Mouse (Mus musculus) left cerebral cortex, postnatal 10 days (tissue): Measurements from ENCODE around the gene Lmbrd2. TPM values are rescaled to one million over a fixed set of nuclear protein-coding genes. Genes with fewer than 3 reads are reported as not detected.
"Not testable (repeated sequence)": the region's sequence is repeated elsewhere in the genome, so short reads cannot be mapped to it uniquely, and the experiment has no call there.

ENCODE experiments used
- DNase-seq, 2 experiments: peaks; one replicate each; pipeline ENCODE4 v3.0.0; 2021 to 2022; ENCODE audit warnings: low spot score in 2 of 2, mixed read lengths in 1 of 2; ENCODE audit errors: extremely low spot score in 1 of 2
- intact Hi-C: fragments of 180-260 bp; cut with DNase I; formaldehyde crosslinking; loops from one replicate; pipeline ENCODE4 v1.15.1; 2025
- total RNA-seq, 2 experiments: library from RNA; stranded (reverse); gene quantifications; 2 replicates each; pipeline ENCODE4 v1.2.3; 2021

Lmbrd2 gene
- total RNA-seq, 2 experiments from 2014 or later: 60.0 to 63.3 TPM

DNA sequence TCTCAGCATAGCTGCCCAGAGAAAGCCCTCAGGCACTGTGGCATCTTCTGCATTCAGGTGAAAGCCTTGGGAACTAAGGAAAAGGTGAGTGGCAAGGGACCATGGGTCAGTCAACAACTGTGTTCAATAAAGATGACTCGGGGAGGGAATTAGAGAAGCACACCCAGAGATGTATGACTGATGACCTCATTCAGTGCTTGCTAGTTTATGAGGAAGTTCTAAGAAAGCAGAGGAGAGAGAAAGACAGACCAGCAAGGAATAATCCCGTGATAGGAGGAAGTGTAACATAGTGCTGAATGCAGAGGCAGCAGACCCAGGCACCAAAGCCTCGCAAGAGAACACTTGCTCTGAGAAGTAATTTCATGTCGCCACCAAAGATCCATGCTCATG is 8.9 kb upstream of the Lmbrd2 start:
- DNase-seq: no peak
- intact Hi-C loops: no loop called here

DNA sequence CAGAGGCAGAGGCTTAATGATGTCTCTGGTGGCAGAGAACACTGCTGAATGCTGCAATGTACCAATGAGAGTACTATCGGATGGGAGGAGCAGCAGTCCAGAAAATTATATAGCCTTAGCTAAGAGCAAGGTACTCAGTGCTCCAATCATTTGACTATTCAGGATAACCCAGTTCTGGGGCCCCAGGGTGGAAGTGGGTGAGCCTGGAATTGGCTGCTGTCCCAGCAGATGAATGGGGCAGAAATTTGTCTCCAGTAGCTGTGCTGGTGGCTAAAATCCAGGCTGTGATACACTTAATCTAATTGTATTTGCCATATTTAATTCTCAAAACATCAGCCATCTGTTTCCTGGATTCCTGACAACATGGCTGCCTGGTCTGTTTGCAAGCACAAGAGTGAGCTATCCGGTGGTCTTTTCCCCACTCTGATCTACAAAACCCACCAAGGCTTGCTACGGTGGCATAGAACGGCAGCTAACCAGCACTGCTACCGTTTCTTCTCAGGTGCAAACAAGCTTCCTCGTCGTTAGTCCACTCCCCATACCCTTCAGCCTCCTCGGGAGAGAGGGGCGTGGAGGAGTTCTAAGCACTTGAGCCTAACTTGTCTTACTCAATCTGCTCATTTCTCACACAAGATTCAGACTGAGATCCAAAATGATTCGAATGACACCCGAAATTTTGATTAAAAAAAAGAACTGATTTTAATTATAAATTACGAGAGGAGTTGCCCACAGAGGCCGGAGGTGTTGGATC is 7.5 kb upstream of the Lmbrd2 start:
- DNase-seq: no peak
- intact Hi-C loops: no loop called here

DNA sequence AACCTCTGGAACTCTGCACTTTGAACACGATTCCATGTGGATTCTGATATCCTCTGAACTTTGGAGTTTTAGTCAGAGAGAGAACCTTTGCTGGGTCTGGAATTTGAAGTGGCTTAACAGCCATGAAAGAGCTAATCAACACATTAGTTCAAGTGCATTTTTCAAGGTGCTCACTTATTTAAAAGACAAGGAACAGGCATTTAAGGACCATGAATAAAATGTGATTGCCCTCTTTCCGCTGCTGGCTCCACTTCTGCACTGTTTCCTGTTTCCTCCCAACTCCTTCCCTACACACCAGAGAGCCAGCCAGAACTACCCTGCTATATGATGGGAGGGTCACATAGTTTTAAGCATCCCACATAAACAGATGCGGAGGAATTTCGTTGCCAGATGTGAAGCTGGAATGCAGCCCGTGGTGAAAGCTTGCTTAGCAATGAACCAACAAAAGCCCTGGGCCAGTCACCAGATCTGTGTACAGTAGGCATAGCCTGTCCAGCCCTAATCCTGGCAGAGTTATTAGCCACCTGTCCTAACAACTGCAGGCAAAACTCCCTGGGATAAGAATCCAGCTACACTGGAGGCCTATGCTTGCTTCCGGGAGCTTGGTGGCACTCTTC is 5.4 kb upstream of the Lmbrd2 start:
- intact Hi-C loops: no loop called here
- no peak for DNase-seq

DNA sequence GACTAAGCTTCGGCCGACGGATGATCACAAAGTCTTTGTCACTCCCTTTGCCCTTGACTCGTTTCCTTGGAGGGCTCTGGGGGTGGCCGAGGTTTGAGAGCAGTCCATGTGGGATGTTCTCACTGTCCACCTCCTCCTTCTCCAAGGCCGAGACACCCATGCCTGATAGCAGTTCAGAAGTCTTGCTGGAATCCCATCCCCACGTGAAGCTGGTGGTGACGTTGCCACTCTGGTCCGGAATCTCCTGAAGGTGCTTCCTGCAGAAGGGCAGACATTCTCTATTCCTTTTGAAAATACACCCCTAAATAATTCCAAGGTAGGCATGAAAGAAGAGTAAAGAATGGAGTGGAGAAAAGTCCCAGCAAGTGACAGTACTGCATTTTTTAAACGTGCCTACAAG is 903 bp upstream of the Lmbrd2 start:
- no peak for DNase-seq
- intact Hi-C loops: no loop called here

DNA sequence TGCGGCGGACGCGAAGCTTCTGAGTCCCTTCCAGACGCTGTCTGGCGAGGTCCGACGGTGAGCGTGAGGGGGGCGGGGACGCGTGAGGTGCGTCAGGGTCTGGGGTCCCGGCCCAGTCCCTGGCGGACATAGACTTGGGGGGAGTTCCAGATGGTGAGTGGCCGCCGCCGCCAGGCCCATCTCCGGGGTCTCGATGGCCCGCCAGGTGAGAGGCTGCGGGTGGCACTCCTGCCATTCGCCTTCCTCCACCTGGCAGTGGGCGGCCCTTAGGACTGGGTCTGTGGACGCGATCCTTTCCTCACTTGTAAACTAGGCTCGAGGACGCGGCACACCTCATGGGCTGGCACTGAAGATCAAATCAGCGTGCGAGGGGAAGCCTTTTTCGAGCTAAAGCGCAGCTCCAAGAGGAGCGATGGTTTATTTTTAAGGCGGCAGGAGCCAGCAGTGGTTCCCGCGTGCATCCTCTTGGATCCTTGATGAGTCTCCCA is 378 bp downstream of the Lmbrd2 start:
- intact Hi-C loops: no loop called here
- DNase-seq: peak in 1 of 2 experiments; percentile 22

DNA sequence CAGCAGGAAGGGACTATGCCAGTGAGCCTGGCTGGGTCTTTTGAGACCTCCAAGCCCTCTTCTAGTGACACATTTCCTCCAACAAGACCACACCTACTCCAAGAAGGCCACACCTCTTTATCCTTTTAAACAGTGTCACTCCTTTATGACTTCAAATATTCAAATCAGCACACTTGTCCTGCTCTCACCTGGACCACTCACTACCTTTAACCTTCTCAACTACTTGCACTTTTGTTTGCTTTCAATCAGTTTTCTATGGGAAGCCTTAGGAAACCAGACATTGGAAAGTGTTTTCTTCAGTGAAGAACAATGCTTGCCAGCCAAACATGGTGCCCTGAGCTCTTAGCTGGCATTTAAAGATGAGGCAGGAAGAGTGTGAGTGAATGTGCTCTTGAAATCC is 15.0 kb downstream of the Lmbrd2 start, which contains the start of gene Skp2:
TSS of gene Skp2 (minus strand) at position 101 of the 400 bp plus-strand sequence.
- no peak for DNase-seq
- intact Hi-C loops: no loop called here

DNA sequence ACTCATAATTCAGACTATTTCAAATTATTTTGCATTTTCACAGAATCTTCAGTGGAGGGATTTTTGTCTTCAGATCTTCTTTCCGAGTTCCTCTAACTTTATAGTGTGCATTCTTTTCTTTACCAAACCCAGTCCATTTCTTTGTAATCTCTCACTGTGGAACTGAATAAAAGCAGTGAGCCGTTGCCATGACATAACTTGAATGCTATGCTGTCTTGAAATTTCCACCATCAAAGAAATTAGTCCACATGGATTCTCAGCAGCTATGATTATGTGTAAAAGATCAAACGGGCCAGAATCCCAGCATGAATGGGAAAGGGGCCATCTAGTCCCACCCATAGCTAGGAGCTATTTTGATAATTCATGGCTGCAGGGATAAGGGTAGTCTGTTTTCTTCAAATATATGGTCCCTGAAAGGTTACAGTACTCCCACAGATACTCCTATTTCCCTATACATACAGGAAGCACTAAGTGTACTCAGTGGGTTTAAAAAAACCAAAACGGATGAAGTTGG is 22.3 kb downstream of the Lmbrd2 start:
- intact Hi-C loops: no loop called here
- no peak for DNase-seq

DNA sequence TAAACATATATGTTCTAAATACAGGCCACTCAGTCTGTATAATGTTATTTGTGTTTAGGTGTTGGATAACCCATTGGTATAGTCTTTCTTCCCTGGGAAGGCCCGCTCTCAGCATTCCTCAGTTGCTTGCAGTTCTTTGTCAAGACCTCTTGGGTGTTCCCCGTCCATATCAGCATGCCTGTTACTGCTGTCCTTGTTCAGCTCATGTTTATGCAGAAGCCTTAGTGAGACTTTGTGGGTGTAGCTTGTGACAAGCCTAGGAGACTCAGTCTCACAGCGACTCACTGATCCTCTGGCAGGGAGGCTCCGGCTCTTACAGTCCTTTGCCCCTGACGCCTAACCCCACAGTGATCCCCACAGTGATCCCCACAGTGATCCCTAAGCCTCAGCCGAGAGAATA is 23.8 kb downstream of the Lmbrd2 start:
- no peak for DNase-seq

DNA sequence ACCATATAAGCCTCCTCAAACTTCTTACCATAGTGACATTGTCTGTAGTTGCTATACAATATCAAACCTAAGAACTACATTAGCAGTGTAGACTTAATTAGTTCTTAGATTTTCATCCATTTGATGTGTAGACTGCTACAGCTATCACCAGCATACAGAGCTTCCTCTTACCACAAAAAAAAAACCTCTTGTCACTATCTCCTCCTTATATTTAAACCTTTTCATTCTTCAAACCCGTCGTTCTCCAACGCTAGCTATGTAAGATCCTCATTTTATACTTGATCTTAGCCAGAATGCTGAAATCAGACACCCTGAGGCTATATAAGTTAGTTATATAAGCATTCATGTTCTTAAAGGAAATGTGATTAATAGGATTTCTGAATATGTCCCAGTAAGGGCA is 36.7 kb downstream of the Lmbrd2 start:
- intact Hi-C loops: no loop called here

More for the DNA sequence above, 23.8 kb downstream of the Lmbrd2 start:
- intact Hi-C loops: no loop called here

DNA sequence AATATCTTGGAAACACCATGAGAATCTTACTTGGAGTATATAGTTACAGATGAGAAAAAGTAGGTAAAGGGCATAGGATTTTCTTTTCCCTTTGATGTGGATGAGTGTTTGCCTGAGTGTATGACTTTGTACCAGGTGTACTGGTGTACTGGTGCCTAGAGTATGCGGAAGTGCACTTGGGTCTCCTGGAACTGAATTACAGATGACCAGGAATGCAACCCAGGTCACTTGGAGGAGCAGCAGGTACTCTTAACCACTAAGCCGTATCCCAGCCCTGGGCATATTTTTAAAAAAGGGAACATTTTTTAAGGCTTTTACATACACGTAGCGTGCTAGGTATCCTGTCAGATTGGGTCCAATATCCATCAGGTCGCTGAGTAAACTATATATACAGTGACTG is 43.6 kb downstream of the Lmbrd2 start:
- intact Hi-C loops: no loop called here
- DNase-seq: no peak

More for the DNA sequence above, 36.7 kb downstream of the Lmbrd2 start:
- no peak for DNase-seq

DNA sequence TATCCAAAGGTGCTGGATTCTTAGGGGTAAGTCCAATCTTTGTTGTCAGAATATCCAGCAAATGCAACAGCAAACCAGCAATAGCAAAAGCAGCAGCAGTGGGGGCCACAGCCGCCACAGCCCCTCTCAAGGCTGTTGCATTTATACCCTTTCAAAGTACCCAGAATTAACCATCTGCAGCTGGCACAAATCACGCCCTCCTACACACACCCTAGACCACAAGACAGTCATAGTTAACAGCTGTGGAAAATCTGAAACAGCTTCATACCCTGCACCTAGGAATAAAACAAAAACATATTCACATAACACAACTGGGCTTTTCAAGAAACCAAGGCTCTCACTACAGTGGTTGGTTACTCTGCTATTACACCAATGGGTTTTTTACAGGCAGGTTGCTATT is 49.4 kb downstream of the Lmbrd2 start:
- intact Hi-C loops: no loop called here
- no peak for DNase-seq

DNA sequence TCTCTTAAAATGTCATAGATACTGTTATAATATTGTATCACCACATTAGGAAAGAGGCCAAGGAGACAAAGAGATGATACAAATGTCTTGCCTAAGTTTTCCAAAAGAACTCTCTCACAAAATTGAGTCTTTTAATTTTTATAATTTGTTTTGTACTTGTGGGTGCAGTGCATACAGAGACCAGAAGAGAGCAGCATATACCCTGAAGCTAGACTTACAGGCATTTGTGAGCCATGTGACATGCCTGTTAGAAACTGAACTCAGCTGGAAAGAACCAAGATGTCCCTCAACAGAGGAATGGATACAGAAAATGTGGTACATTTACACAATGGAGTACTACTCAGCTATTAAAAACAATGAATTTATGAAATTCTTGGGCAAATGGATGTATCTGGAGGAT is 52.3 kb downstream of the Lmbrd2 start:
- DNase-seq, intact Hi-C loops: not testable (repeated sequence)

DNA sequence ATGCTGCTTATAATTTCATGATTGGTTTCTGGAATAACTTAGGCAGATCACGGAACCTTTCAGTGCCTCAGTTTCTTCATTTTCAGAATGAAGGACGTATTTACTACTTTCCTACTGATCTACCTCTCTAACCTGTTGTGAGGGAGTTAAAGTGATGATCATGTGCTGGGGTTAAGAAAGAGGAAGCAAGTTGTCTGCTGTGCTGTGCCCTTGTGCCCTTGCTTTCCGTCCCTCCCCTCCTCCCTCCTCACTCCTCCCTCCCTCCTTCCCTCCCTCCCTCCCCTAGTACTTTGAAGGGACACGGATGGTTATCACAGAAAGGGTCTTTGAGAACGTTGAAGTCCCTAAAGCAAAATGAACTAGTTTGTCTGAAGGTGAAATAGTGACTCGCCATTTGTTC is 58.1 kb downstream of the Lmbrd2 start:
- intact Hi-C loops: no loop called here
- no peak for DNase-seq

DNA sequence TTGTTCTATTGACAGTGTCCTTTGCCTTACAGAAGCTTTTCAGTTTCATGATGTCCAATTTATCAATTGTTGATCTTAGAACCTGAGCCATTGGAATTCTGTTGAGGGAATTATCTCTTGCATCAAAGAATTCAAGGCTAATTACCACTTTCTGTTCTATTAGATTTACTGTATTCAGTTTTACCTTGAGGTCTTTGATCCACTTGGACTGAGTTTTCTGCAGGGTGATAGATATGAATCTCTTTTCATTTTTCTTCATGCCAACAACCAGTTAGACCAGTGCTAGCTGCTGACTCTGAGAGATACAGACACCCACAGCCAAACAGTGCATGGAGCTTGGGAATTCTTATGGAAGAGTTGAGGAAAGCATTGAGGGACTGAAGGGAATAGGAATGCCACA is 71.5 kb downstream of the Lmbrd2 start:
- no peak for DNase-seq
- intact Hi-C loops: no loop called here

DNA sequence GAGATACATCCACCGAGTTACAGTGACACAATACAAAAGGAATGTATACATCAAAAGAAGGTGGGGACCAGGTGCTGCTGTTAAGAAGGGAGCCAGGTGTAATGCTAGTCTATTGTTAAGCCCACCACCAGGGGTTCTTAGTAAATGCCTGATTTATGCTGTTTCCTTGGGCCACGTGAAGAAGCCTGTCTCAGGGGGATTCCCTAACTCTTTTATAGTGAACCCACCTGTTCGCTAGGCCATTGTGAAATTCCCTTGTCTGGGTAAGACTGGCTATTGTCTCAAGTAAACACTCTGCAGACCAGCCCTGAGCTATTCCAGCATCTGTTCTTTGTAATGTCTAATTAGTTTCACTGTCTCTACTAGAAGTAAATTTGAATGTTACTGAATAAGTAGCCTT is 72.7 kb downstream of the Lmbrd2 start:
- DNase-seq, intact Hi-C loops: not testable (repeated sequence)

DNA sequence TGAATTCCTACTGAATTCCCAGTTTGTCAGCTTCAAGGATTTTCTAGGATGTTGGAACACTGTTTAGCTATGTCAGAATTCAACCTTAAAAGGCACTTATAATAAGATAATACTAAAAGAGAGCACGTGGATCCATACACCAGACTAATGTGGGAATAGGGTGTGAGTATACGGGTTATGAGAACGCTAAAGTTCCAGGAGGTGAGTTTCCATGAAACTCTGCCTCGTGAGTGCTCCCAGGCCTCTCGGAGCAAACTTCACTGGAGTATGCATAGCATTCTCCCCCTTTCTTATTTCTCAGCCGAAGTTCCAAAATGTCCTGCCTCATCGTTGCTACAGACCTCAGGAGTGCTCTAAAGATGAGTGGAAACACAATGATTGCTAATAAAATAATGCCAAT is 73.1 kb downstream of the Lmbrd2 start:
- DNase-seq, intact Hi-C loops: not testable (repeated sequence)

DNA sequence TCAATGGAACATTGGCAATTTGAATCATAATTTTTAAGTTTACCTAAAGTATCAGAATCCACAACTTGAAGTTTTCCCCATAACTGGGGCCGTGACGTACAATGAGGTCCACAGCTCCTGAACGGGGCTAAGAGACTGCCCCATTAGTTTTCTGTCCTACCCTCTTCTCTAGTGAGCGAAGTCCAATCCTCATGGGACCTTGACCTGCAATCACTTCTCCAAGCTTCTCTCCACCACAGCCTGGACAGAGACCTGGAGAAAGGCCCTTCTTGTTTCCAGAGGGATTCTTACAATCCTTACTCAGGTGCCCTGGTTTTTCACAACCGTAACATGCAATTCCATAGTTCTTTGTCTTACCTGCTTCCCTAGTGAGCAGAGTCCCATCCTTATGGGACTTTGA is 76.1 kb downstream of the Lmbrd2 start:
- intact Hi-C loops: no loop called here
- DNase-seq: no peak

DNA sequence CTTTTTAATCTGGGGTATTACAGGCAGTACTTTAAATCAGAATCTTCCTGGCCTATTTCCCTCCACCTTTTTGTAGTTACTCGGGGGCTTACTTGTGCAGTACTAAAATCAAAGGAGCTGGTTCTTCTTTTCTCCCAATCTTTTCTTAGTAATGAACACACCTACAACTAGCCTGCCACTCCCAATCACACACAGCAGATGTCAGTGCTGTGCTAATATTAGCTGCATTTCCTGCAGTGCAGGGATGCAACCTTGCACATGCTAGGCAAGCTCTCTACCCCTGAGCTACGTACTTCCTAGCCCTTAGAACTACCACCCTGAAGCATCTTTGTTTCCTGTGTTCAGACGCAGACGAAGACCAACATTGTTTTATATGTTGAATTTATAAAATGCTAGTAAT is 90.6 kb downstream of the Lmbrd2 start:
- intact Hi-C loops, DNase-seq: not testable (repeated sequence)

DNA sequence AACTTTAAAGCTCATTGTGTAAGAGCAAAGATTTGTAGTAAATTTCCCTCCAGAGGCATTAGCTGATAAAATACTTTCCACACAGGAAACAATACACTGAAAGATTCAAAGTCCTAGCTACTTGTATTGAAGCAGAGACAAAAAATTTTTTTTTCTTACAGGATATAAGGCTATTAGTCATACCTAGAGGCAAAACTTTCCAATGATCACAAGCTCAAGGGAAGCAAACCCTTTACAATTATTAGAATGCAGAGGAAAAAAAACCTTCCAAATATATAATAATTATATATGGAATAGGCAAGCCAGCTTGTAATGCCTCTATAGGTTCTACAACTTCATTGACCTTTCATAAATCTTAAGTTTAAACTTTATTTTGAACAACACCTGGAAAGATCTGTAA is 106.0 kb downstream of the Lmbrd2 start:
- intact Hi-C loops: no loop called here

More for the DNA sequence above, 106.0 kb downstream of the Lmbrd2 start:
- no peak for DNase-seq
